Mouse (Mus musculus) thymus, postnatal 25 days (tissue): Measurements from ENCODE around the gene Il11.
A peak's percentile ranks its signal among the peaks of the same experiment; 100 is the strongest.
"Not testable (repeated sequence)": the region's sequence is repeated elsewhere in the genome, so short reads cannot be mapped to it uniquely, and the experiment has no call there.

ENCODE experiments used
- DNase-seq: peaks from one replicate; pipeline ENCODE4 v3.0.0; 2022

Il11 gene

DNA sequence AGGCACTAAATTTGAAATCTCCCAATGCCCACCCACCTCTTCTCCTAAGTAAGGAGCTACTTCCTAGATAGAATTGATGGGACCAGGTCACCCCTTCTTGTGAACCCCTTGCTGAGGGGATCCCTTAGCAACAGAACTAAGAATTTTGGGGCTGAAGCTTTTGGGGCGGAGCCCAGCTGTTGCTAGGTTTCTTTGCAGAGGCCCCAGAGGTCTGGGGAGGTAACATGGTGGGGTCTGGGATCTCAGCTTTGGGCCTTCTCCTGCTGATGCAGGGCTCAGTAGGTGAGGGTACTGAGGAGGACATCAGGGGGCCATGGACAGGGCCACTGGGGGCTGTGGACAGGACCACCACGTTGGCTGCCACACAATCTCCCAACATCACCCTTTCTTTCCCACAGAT is at the start of gene Il11, which contains the start of gene Tmem190:
Gene Il11 (minus strand): TSS at position 101 of the 400 bp plus-strand sequence.
Gene Tmem190 (plus strand): TSS at position 179 of the 400 bp plus-strand sequence.
- DNase-seq, result no peak

DNA sequence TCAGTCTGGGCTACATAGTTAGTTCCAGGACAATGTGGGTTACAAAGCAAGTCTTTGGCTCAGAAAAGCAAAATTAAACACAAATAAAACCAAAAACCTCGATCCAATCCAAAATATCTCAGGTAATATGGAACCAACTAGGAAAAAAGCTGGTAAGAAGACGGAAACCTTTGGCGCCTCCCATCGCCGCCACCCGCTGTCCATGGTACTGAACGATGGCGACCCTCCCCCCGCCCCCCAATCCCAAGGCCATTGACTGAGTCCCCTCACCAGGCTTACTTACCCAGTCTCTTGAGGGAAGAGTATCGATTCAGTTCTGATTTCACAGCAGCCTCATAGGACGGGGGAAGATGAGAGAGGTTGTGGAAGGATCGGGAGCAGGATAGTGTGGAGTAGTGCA is 47.8 kb upstream of the Il11 start:
- no peak for DNase-seq

DNA sequence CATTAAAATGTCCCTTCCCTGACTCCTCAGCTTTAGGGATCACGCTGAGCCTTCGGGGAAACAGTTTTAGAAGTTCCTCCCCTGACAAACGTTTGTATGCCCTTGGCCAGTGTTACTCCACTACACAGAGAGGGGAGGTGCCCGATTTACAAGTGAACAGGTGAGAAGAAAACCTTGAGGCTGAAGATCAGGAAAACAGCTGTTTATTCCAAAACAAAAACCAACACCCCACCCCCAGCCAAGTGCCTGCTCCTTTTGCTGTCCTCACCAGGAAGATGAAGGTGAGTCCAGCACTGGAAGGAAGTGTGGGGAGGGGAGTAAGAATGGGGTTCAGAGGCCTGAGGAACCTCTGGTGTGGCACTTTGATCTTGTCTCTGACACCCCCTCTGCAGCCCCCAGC is 42.7 kb upstream of the Il11 start:
- no peak for DNase-seq

DNA sequence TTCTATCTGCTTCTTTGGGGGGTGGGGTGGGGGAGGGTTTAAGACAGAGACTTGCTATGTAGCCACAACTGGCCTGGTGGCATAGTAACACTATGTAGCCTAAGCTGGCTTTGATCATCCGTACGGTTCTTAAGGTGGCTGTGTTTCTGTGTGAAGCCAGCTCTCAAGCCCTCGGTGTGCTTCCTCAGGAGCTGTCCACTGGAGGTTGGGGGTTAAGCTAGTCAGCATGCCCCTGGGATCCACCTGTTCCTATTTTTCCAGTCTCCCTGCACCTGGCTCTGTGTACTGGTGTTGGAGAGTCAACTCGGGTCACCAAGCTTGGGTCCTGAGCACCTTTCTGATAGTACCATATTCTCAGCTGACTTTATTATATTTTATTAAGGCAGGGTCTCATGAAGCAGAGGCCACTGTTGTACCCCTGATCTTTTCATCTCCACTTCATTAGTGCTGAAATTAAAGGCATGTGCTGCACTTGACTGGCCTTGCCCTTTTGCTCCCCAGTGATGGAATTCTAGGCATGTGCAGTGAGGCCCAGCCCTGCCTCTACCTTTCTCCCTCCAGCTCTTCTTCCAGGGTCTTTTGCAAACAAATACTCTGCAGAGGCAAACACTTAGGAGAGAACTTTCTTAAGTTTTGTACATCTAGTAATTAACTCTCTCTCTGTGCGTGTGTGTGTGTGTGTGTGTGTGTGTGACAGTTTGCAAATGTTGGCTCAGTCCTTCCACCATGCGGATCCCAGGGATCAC is 39.7 kb upstream of the Il11 start:
- DNase-seq, result no peak

DNA sequence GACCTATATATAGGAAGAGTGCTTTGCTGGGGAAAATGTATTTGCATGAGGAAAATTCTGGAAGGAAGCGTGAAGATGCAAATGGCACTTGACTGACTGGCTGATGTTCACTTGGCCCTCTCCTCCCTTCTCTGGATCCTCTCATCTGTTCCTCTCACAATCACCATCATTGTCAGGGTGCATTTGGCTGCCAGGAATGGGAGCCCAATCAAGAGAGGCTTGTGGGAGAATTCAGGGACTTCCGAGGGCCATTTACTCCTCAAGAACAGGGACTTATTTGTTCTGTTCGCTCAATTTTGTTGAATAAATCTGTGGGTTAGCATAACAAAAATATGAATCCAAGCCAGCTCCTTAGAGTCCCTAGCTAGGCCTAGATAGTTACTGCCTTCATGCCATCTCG is 39.0 kb upstream of the Il11 start:
- DNase-seq, result no peak

DNA sequence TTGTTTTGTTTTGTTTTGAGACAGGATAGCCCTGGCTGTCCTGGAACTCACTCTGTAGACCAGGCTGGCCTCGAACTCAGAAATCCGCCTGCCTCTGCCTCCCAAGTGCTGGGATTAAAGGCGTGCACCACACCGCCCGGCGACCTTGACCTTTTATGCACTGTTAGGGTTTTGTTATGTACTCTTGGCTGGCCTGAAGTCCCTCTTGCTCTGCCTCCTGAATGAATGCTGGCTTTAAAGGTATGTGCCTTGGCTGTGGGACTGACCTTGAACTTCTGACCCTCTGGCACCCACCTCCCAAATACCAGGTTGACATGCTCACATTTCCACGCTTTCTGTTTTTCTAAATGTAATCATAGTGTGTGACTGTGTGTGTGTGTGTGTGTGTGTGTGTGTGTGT is 38.3 kb upstream of the Il11 start:
- DNase-seq, result not testable (repeated sequence)

DNA sequence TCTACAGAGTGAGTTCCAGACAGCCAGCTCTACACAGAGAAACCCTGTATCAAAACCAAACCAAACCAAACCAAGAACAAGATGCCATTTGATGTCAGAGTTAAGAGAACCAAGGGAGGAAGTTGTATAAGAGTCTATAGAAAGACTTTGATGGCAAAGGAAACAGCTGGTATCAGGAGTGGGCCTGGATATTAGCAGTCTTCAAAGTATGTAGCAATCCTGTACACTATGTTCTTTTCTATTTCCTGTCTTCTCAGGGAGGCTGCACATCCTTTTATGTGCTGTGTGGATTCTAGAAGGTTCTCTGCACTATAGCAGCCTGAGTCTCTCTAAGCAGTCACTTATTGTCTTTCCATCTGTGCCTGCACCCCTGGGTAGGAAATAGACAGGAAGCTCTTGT is 33.9 kb upstream of the Il11 start:
- peak; percentile 12 for DNase-seq

DNA sequence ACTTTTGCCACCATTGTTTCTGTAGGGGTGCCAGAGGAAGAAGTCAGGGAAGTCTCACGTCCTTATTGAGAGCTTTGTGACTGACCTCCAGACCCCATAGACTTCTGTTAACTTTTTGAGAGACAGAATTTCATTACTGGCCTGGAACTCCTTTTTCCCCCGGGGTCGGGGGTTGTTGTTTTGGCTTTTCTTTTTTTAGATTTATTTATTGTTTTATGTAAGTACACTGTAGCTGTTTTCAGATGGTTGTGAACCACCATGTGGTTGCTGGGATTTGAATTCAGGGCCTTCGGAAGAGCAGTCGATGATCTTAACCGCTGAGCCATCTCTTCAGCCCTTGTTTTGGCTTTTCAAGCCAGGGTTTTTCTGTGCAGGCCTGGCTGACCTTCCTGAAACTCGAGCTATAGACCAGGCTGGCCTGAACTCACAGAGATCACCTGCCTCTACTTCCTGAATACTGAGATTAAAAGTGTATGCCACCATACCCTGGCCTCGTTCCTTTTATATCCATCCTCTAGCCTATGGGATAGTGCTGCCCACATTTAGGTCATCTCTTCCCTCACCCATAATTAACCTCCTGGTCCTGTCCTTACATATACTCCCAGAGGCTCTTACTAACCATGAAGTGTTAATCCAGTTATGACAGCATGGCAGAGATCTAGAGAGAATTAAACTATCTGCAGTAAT is 30.6 kb upstream of the Il11 start:
- no peak for DNase-seq

DNA sequence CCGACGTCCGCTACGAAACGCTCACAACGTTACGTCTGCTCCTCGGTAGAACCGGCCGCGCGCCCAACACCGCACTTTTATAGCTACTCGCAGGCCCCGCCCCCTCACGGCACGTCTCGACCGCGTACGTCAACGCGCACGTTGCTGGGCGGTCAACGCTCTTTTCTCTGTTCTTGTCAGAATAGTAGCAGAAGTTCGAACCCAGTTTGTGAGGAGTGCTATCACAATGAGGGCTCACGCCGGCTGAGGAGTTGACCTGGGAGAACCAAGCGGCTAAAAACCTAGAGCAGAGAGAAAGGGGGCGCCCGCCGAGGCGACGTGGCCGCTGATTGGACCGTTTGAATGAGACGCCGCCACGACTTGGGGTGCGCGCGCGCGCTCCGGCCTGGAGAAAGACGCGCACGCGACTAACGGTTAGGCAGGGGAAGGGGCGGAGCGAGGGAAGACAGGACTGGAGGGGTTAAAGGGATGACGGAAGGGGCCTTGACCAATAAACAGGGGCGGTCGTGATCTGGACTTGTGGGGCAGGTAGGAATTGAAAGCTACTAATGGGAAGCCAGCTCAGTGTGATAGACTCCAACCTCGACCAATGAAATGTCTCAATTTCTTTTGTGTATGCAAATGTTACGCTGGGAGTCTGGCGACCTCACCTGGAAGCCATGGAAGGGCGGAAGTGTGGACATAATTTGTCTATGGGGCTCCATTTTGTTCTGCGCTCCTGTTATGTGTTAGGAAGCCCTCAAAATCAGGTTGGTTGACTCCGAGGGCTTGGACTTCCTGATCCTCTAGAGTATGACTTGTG is 29.8 kb upstream of the Il11 start, which contains the start of gene Ube2s:
Gene Ube2s (minus strand): TSS at position 288 of the 802 bp plus-strand sequence.
- DNase-seq, result peak; percentile 98

DNA sequence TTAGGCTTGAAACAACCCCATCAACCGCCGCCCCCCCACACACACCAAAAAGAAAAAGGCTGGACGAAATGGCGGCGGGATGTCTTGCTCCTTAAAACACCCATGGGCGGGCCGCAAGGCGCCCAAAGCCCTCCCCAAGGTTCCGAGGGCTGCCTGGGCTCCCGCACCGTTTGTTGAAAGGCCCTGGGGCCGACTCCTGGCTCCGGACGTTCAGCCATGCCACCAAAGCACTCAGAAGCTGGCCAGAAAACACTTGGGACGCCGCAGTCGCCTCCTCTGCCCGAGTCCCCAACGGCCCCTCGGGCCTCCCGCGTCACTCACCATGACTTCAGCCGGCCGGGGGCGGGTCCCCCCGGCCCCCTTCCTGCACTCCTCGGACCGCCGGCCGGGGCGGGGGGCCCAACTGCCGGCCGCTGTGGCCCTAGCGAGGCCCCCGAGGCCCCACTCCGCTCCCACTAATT is 29.2 kb upstream of the Il11 start:
- no peak for DNase-seq

DNA sequence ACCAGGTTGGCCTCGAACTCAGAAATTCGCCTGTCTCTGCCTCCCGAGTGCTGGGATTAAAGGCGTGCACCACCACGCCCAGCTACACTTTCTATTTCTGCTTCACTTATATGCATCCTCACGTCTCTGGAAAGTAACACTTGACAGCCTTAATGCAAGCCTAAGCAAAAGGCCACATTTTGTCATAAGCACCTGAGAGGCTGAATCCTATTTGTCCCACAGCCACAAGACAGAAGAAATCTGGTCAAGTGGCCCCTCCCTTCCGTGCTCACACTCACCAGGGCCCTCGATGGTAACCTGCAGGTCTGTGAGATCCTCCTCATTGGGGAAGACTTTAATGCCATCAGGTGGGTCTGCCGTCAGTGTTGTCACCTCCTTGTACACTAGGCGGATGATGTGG is 28.5 kb upstream of the Il11 start:
- not testable (repeated sequence) for DNase-seq

DNA sequence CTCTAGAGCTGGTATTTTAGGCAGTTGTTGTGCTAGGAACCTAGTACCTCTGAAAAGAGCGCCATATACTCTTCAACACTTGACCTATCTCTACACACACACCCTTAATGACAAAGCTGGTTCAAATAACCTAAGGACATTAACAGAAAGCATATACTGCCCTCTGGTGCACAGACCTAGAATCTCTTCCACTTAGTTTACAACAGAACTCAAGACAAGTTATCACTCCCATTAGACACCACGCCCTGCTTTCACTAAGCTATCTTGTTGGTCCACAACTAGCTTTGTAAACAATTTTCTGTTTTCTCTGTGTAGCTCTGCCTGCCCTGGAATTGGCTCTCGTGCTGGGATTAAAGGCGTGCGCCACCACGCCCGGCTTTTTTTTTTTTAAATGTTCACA is 24.1 kb upstream of the Il11 start:
- DNase-seq, result peak; percentile 30

DNA sequence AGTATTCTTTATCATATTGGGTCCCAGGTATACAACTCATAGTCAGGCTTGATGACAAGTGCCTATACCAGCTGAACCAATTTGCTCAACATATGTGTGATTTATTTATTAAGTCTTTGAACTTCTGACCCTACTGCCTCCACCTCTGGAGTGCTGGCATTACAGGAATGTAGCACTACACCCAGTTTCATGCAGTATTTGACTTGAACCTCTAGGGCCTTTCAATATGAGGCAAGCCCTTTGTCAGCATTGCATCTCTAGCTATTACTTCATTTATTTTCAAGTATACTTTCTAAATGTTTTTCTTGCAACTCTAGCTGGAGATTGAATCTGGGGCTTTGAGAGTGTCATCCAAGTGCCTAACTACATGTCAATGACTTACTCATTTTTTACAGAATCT is 19.6 kb upstream of the Il11 start:
- no peak for DNase-seq

DNA sequence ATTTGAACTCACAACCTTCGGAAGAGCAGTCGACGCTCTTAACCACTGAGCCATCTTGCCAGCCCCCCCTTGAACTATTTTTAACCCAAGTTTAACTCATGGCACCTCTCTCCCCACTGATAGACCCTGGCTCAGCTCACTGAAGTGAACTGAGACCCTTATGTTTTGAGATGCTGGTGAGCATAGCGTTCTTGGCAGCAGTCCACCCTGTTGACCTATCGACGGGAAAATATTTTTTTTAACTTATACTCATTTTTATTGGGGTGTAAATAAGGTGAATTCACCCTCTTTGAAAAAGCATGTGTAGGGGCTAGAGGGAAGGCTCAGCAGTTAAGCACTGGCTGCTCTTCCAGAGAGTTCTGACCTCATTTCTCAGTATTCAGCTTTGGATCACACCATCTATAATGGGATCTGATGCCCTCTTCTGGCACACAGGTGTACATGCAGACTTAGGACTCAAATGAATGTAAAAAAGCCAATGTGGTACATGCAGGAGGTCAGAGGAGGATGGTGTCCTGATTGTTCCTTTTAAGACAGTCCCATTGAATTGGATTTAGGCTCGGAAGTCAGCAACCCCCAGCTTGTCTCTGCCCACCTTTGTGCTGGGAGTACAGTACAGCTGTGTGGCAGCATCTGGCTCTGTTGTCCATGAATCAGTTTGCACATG is 13.2 kb upstream of the Il11 start:
- peak; percentile 22 for DNase-seq

DNA sequence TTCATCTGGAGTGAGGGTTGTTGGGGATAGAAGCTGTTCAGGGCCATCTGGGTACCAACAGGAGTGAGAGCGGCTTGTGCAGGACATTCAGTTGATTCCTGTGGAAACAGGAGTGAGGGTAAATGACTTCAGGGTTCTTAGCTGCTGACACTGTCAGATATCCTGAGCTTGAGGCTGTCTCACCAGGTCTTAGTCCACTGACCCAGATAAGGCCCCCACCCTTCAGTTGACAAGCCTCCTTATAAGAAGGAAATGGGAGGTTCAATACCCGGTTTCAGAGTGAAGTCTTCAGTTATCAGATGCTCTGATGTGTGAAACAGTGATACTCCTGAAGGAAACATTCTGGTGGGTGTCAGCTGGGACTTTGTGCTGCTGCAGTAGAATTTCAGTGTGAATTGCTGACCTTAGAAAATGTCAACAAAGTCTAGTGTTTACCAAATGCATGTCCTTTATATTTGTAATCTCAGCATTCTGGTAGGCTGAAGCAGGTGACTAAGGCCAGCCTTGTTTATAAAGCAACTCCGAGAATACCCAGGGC is 12.0 kb upstream of the Il11 start:
- no peak for DNase-seq

DNA sequence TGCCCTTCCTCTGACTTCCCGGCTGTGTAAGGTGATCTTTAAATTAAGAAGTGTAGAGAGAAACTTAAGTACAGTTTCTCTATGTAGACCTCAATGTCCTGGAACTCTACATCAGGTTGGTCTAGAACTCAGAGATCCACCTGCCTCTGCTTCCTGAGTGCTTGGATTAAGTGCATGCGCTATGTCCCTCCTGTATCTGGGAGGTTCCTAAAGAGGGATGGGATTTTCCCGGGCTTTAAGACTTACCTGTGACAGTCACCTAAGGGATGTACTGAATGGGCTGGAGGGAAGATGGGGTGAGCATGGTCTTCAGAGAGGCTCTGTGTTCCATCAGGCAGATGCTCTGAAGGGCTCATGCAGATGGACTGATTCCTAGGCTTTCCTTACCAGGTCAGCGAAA is 11.0 kb upstream of the Il11 start:
- DNase-seq, result no peak

DNA sequence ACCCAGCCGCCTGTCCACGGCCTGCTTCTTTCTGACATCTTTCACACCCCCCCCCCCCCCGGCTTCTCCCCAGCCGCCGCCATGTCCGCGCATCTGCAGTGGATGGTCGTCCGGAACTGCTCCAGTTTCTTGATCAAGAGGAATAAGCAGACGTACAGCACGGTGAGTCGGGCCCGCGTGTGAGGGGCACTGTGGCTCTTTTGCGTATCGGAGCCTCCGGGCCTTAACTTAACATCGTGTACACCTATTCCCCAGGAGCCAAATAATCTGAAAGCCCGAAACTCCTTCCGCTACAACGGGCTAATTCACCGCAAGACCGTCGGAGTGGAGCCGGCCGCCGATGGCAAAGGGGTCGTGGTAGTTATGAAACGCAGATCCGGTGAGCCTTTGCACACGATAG is 10.6 kb upstream of the Il11 start:
- DNase-seq, result not testable (repeated sequence)

DNA sequence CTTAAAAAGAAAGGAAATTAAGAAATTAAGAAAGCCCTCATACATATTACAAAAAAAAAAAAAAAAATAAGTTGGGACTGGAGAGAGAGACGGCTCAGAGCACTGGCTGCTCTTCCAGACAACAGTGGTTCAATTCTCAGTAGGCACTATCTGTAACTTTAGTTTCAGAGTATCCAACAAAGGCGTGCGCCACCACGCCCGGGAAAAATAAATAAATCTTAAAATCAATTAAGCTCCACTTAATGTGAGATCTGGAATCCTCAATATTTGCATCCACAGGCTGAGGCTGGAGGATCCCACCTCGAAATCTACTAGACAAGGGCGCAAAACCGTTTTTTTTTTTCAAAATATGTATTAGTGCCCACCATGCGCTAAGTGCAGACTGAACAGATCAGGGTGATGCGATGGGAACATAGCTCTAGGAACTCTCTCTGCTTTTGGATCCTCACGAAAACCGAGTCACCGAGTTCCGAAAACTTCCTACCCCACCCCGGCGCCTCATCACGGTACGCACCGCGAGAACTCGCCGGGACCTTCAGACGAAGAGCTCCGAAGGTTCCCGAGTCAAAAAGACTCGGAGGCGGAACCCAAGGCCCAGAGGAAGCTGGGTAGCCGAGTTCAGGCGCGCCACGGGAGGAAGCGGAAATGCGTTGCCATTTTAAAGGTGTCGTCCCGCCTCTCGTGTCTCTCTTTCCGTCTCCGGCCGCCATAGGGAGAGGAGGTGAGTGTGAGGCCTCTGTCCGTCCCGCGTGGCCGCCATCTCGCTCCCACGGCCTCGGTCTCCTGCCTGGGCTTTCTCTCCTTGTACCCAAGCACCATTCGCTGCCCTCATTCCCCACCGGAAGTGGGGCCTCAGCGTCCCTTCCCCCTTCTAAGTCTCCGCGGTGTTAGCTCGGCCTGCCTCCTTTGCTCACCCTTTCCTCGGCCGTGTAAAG is 9.9 kb upstream of the Il11 start, which contains the start of gene Rpl28:
Gene Rpl28 (plus strand): TSS at position 597 of the 935 bp plus-strand sequence.
- peak; percentile 93 for DNase-seq

DNA sequence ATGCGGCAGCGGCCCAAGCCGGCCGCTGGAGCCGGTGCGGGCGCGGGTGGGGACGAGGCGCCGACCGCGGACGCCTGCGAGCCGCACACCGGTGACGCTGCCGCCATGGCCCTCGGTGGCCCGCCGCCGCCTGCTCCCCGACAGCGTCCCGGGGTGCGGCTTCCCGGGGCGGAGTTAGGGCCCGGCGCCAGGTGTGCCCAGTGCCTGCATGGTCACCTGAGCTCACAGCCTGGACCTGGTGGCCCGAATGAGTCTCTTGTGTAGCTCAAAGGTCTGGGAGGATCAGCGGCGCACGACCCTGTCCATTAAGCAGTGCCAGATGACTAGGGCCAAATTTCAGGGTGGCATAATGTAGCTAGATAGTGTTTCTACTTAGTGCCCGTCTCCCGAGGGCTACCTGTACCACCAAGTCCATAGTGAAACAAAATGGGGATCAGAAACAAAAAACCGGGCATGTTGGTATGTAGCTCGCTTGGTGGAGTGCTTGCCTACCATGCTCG is 6.8 kb upstream of the Il11 start, which contains the start of gene Tmem238:
Gene Tmem238 (minus strand): TSS at position 221 of the 500 bp plus-strand sequence.
- DNase-seq, result peak; percentile 25

DNA sequence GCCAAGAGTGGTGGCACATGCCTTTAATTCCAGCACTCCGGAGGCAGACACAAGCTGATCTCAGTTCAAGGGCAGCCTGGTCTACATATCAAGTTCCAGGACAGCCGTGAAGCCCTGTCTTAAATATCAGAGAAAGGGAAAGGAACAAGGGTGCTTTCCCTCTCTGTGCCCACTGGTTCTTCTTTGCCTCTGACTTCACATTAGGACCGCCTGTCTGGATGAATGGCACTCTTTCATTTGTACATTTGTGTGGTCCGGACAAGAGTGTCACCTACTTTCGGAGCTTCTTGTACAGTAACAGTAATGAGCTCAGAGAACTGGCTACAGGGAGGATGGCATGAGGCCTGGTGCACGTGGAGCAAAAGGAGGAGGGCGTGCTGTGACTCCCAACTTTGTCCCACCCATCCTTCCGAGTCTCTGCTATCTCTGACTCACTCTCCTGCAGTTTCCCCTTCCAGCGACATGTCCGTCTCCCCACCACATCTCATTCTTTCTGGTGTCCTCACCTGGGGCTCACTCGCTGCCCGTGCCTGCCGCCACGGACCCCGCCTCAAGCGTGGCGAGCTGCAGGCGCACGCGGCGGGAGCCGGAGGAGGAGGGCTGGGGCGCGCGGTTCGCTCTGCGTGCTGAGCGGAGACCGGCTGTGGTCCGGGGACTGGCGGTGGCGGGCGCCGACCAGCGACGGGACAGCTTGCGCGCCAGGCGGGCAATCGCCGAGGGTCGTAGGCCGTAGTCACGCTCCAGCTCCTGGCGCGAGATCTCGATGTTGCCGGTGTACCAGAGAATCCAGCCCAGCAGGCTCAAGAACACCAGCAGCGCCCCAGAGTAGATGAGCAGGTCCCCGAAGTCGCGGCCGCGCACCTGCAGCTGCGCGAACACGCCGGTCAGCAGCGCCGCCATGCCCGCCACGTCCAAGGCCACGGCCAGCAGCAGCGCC is 6.1 kb upstream of the Il11 start:
- peak; percentile 47 for DNase-seq
